Mouse (Mus musculus): ENCODE results near the gene Sytl2. TPM values are rescaled to one million over a fixed set of nuclear protein-coding genes. Genes with fewer than 3 reads are reported as not detected.

The Sytl2 gene
- total RNA-seq (2015; ENCODE audit: low replicate concordance) (2.9 TPM in 1 of 2 replicates, not detected in the other), total RNA-seq (2017; ENCODE audit: low replicate concordance) (0.61 and 2.7 TPM in 2 replicates)

GRCm38 (mm10) chr7:90301942-90302646, at the start of gene Sytl2:
TSS of gene Sytl2 (plus strand) at chr7:90302252.
- no peak for ATAC-seq (replicated peaks; ENCODE audit: low FRiP score, poor library complexity, severe bottlenecking)

GRCm38 (mm10) chr7:90252946-90253345, 49.1 kb upstream of the Sytl2 start:
- no peak for ATAC-seq (replicated peaks; ENCODE audit: low FRiP score, poor library complexity, severe bottlenecking)

- no peak for ATAC-seq (replicated peaks; ENCODE audit: low FRiP score, poor library complexity, severe bottlenecking)
Measured at GRCm38 (mm10) chr7:90258701-90259100, 43.4 kb upstream of the Sytl2 start.

GRCm38 (mm10) chr7:90259899-90260298, 42.2 kb upstream of the Sytl2 start:
- no peak for ATAC-seq (replicated peaks; ENCODE audit: low FRiP score, poor library complexity, severe bottlenecking)

GRCm38 (mm10) chr7:90261902-90262599, 40.0 kb upstream of the Sytl2 start:
- ATAC-seq (replicated peaks; ENCODE audit: low FRiP score, poor library complexity, severe bottlenecking): no peak

- ATAC-seq (replicated peaks; ENCODE audit: low FRiP score, poor library complexity, severe bottlenecking): peak; percentile 93
Measured at GRCm38 (mm10) chr7:90265289-90265970, 36.6 kb upstream of the Sytl2 start, which contains the start of gene Ccdc83. TSS of gene Ccdc83 (minus strand) at chr7:90265777.

GRCm38 (mm10) chr7:90270141-90270540, 31.9 kb upstream of the Sytl2 start:
- no peak for ATAC-seq (replicated peaks; ENCODE audit: low FRiP score, poor library complexity, severe bottlenecking)

- no peak for ATAC-seq (replicated peaks; ENCODE audit: low FRiP score, poor library complexity, severe bottlenecking)
Measured at GRCm38 (mm10) chr7:90274561-90275100, 27.4 kb upstream of the Sytl2 start.

- no peak for ATAC-seq (replicated peaks; ENCODE audit: low FRiP score, poor library complexity, severe bottlenecking)
Measured at GRCm38 (mm10) chr7:90277246-90277645, 24.8 kb upstream of the Sytl2 start.

- no peak for ATAC-seq (replicated peaks; ENCODE audit: low FRiP score, poor library complexity, severe bottlenecking)
Measured at GRCm38 (mm10) chr7:90277769-90278168, 24.3 kb upstream of the Sytl2 start.

GRCm38 (mm10) chr7:90279136-90279535, 22.9 kb upstream of the Sytl2 start:
- ATAC-seq (replicated peaks; ENCODE audit: low FRiP score, poor library complexity, severe bottlenecking): no peak

GRCm38 (mm10) chr7:90280274-90280875, 21.7 kb upstream of the Sytl2 start:
- ATAC-seq (replicated peaks; ENCODE audit: low FRiP score, poor library complexity, severe bottlenecking): no peak

GRCm38 (mm10) chr7:90280878-90281277, 21.2 kb upstream of the Sytl2 start:
- no peak for ATAC-seq (replicated peaks; ENCODE audit: low FRiP score, poor library complexity, severe bottlenecking)

- no peak for ATAC-seq (replicated peaks; ENCODE audit: low FRiP score, poor library complexity, severe bottlenecking)
Measured at GRCm38 (mm10) chr7:90281759-90282546, 20.1 kb upstream of the Sytl2 start.

- ATAC-seq (replicated peaks; ENCODE audit: low FRiP score, poor library complexity, severe bottlenecking): no peak
Measured at GRCm38 (mm10) chr7:90282786-90283185, 19.3 kb upstream of the Sytl2 start.

- no peak for ATAC-seq (replicated peaks; ENCODE audit: low FRiP score, poor library complexity, severe bottlenecking)
Measured at GRCm38 (mm10) chr7:90284793-90285192, 17.3 kb upstream of the Sytl2 start.

- ATAC-seq (replicated peaks; ENCODE audit: low FRiP score, poor library complexity, severe bottlenecking): no peak
Measured at GRCm38 (mm10) chr7:90291885-90292284, 10.2 kb upstream of the Sytl2 start.

- ATAC-seq (replicated peaks; ENCODE audit: low FRiP score, poor library complexity, severe bottlenecking): no peak
Measured at GRCm38 (mm10) chr7:90302647-90303552, 848 bp downstream of the Sytl2 start.
